In the genomic region with DNA sequence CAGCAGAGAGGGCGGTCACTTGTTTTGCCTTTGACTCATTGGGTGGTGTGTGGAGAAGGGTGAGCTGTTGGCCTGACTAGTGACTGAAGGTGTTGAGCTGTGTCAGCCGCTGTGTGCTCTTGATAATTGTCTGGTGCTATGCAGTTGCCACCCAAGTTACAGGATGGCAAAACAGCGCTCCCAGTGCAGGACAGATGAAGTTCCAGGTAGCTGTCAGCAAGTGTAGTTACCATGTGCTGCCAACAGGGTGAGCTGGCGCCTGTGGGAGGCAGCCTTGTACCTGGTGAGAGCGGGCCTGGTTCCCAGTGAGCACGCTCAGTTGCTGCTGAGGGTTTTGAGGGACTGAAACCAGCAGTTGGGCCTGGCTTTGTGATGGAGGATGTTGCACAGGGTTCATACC, we compare ENCODE assay signal across 8 mouse cellular contexts. TPM values are rescaled to one million over a fixed set of nuclear protein-coding genes. Genes with fewer than 3 reads are reported as not detected.
DNase-seq lines count a peak whose midpoint lies in the region; ATAC-seq and TF ChIP-seq lines count a peak whose summit lies in the region.

No protein-coding gene starts in this region.

- H3K27ac ChIP-seq in layer of hippocampus, adult 2 months, result peak overlapping the region; percentile 43; the same call in 1 of the 2 replicates
- no peak overlapping the region for H3K27ac ChIP-seq in embryonic facial prominence, embryonic 11.5 days (replicated peaks; ENCODE audit: low read depth, low read length)
- no peak overlapping the region for H3K27ac ChIP-seq in hindbrain, embryonic 12.5 days
- no peak overlapping the region for H3K27ac ChIP-seq in midbrain, embryonic 16.5 days (ENCODE audit: low read length)

- H3K36me3 ChIP-seq in embryonic facial prominence, embryonic 11.5 days (replicated peaks; ENCODE audit: control insufficient read depth, insufficient read depth, low read depth, low read length), result peaks cover 7% of the 10 kb centered on the region
- H3K36me3 ChIP-seq in hindbrain, embryonic 12.5 days, result peaks cover 76% of the 10 kb centered on the region
- peaks cover 22% of the 10 kb centered on the region for H3K36me3 ChIP-seq in midbrain, embryonic 16.5 days (ENCODE audit: control insufficient read depth, insufficient read depth, low read length)

- peak; percentile 83 for TF ChIP-seq CTCF in layer of hippocampus, adult 2 months (conservative IDR thresholded peaks at IDR 0.05)

- H3K27me3 ChIP-seq in embryonic facial prominence, embryonic 11.5 days (ENCODE audit: control insufficient read depth, insufficient read depth, low read length), result no peaks in the 10 kb centered on the region
- no peaks in the 10 kb centered on the region for H3K27me3 ChIP-seq in hindbrain, embryonic 12.5 days
- H3K27me3 ChIP-seq in midbrain, embryonic 16.5 days (ENCODE audit: control insufficient read depth, insufficient read depth, low read depth, low read length), result no peaks in the 10 kb centered on the region

- no peak overlapping the region for H3K9ac ChIP-seq in embryonic facial prominence, embryonic 11.5 days (replicated peaks; ENCODE audit: low read length)
- no peak overlapping the region for H3K9ac ChIP-seq in hindbrain, embryonic 12.5 days
- H3K9ac ChIP-seq in midbrain, embryonic 16.5 days (ENCODE audit: low read depth, low read length), result no peak overlapping the region

- ATAC-seq in embryonic facial prominence, embryonic 11.5 days (replicated peaks; ENCODE audit: insufficient number of reproducible peaks, low FRiP score, low TSS enrichment, low read depth), result 0 out of 2 replicates have a peak, but pooled peaks have one; percentile 16
- peak; percentile 46; the same call in 1 of the 2 replicates for ATAC-seq in hindbrain, embryonic 12.5 days (ENCODE audit: low FRiP score)
- ATAC-seq in midbrain, embryonic 16.5 days, result peak; percentile 39; the same call in 1 of the 2 replicates

- WGBS in embryonic facial prominence, embryonic 11.5 days, result 41% methylated on average over 6 of the region's 6 CpGs
- WGBS in hindbrain, embryonic 12.5 days, result 47% methylated on average over 6 of the region's 6 CpGs
- WGBS in midbrain, embryonic 16.5 days, result 43% methylated on average over 6 of the region's 6 CpGs

- H3K9me3 ChIP-seq in embryonic facial prominence, embryonic 11.5 days (replicated peaks; ENCODE audit: control insufficient read depth, low read length), result no peaks in the 10 kb centered on the region
- H3K9me3 ChIP-seq in hindbrain, embryonic 12.5 days (replicated peaks), result no peaks in the 10 kb centered on the region
- H3K9me3 ChIP-seq in midbrain, embryonic 16.5 days (replicated peaks; ENCODE audit: control insufficient read depth, low read length, poor library complexity, severe bottlenecking), result no peaks in the 10 kb centered on the region

- H3K4me3 ChIP-seq in layer of hippocampus, adult 2 months, result no peak overlapping the region
- H3K4me3 ChIP-seq in embryonic facial prominence, embryonic 11.5 days (ENCODE audit: low read depth, low read length), result no peak overlapping the region
- H3K4me3 ChIP-seq in hindbrain, embryonic 12.5 days, result no peak overlapping the region
- no peak overlapping the region for H3K4me3 ChIP-seq in midbrain, embryonic 16.5 days (ENCODE audit: low read depth, low read length)

- no peaks in the 10 kb centered on the region for H3K4me1 ChIP-seq in embryonic facial prominence, embryonic 11.5 days (ENCODE audit: control insufficient read depth, insufficient read depth, low read length)
- H3K4me1 ChIP-seq in hindbrain, embryonic 12.5 days, result peaks cover 13% of the 10 kb centered on the region; the same call in 1 of the 2 replicates
- no peaks in the 10 kb centered on the region; the same call in 1 of the 2 replicates for H3K4me1 ChIP-seq in midbrain, embryonic 16.5 days (ENCODE audit: control insufficient read depth, insufficient read depth, low read length)

- no peak for DNase-seq in layer of hippocampus, adult 2 months (ENCODE audit: low spot score in 2 of 2)
- no peak for DNase-seq in layer of hippocampus, adult 9-10 months (ENCODE audit: low spot score)
- DNase-seq in adipocyte (ENCODE audit: low spot score), result peak; percentile 52
- DNase-seq in embryonic facial prominence, embryonic 11.5 days (ENCODE audit: low spot score), result peak; percentile 70
- peak; percentile 84 for DNase-seq in liver
- peak; percentile 80 for DNase-seq in thymus, postnatal 14 days

- H3K4me2 ChIP-seq in embryonic facial prominence, embryonic 11.5 days (ENCODE audit: low read depth, low read length), result no peak overlapping the region
- no peak overlapping the region for H3K4me2 ChIP-seq in hindbrain, embryonic 12.5 days (replicated peaks)
- H3K4me2 ChIP-seq in midbrain, embryonic 16.5 days (ENCODE audit: low read length), result no peak overlapping the region

RNA-seq across cellular contexts. Expression of gene Pttg1ip, which starts 9.3 kb away (rescaled TPM):
- total RNA-seq in layer of hippocampus, adult 2 months (2021), result 10 to 100 TPM; 76.9 to 77.5 TPM
- polyA plus RNA-seq in embryonic facial prominence, embryonic 11.5 days (2014; fragmentation: Nextera tagmentation; extraction: Ambion mirVana), result 89.2 and 95.6 TPM in 2 replicates
- 77.2 and 78.8 TPM in 2 replicates for polyA plus RNA-seq in hindbrain, embryonic 12.5 days (2016; fragmentation: Nextera tagmentation; extraction: Ambion mirVana)
- 63.6 and 70.8 TPM in 2 replicates for polyA plus RNA-seq in midbrain, embryonic 16.5 days (2015; fragmentation: Nextera tagmentation; extraction: Ambion mirVana)

RNA-seq across cellular contexts. Expression of gene Sumo3, which starts 15.1 kb away (rescaled TPM):
- total RNA-seq in layer of hippocampus, adult 2 months (2021), result 100 to 1,000 TPM; 131 to 138 TPM
- 382 and 410 TPM in 2 replicates for polyA plus RNA-seq in embryonic facial prominence, embryonic 11.5 days (2014; fragmentation: Nextera tagmentation; extraction: Ambion mirVana)
- 276 and 287 TPM in 2 replicates for polyA plus RNA-seq in hindbrain, embryonic 12.5 days (2016; fragmentation: Nextera tagmentation; extraction: Ambion mirVana)
- 315 and 350 TPM in 2 replicates for polyA plus RNA-seq in midbrain, embryonic 16.5 days (2015; fragmentation: Nextera tagmentation; extraction: Ambion mirVana)

RNA-seq across cellular contexts. Expression of gene Gm49325, which starts 15.2 kb away (rescaled TPM):
- total RNA-seq in layer of hippocampus, adult 2 months (2021), result 10 to 100 TPM; 18.3 to 27.0 TPM
- polyA plus RNA-seq in embryonic facial prominence, embryonic 11.5 days (2014; fragmentation: Nextera tagmentation; extraction: Ambion mirVana), result 1.6 TPM in 1 of 2 replicates, not detected in the other
- polyA plus RNA-seq in hindbrain, embryonic 12.5 days (2016; fragmentation: Nextera tagmentation; extraction: Ambion mirVana), result 13.2 and 13.3 TPM in 2 replicates
- polyA plus RNA-seq in midbrain, embryonic 16.5 days (2015; fragmentation: Nextera tagmentation; extraction: Ambion mirVana), result 1.5 and 2.9 TPM in 2 replicates

RNA-seq across cellular contexts. Expression of gene Ube2g2, which starts 31.3 kb away (rescaled TPM):
- 10 to 100 TPM; 81.6 to 95.4 TPM for total RNA-seq in layer of hippocampus, adult 2 months (2021)
- 41.2 and 44.1 TPM in 2 replicates for polyA plus RNA-seq in embryonic facial prominence, embryonic 11.5 days (2014; fragmentation: Nextera tagmentation; extraction: Ambion mirVana)
- 81.6 and 82.3 TPM in 2 replicates for polyA plus RNA-seq in hindbrain, embryonic 12.5 days (2016; fragmentation: Nextera tagmentation; extraction: Ambion mirVana)
- polyA plus RNA-seq in midbrain, embryonic 16.5 days (2015; fragmentation: Nextera tagmentation; extraction: Ambion mirVana), result 80.9 and 81.8 TPM in 2 replicates

Comparison
In these comparisons a context has a peak if more than half of its experiments do, and no peak if none do; other contexts are left out.
1. DNase-seq: peak in adipocyte (single experiment), embryonic facial prominence, embryonic 11.5 days (single experiment), liver (single experiment) and thymus, postnatal 14 days (single experiment); none in layer of hippocampus, adult 2 months (0 of 2) and layer of hippocampus, adult 9-10 months (single experiment).
2. Peak in every context shown above with its lines, with median percentiles within 50 percentile points of each other: ATAC-seq.